Mouse (Mus musculus) kidney, postnatal 36 days (tissue): ENCODE measurements at regions not wholly inside any gene's neighbourhood (a gene's known extent, or its start where the extent isn't known, plus 50 kb on each side); places are given as distances from the start of the nearest gene placed in this dataset.

Source experiments
- DNase-seq, 2 experiments: peaks; one replicate each; pipeline ENCODE4 v3.0.0; 2021 to 2022; ENCODE audit warnings: mixed read lengths in 2 of 2

GRCm38 (mm10) chr1:40907813-40908212 lies 102.4 kb downstream of the Tmem182 start:
- DNase-seq, result no peak

DNA sequence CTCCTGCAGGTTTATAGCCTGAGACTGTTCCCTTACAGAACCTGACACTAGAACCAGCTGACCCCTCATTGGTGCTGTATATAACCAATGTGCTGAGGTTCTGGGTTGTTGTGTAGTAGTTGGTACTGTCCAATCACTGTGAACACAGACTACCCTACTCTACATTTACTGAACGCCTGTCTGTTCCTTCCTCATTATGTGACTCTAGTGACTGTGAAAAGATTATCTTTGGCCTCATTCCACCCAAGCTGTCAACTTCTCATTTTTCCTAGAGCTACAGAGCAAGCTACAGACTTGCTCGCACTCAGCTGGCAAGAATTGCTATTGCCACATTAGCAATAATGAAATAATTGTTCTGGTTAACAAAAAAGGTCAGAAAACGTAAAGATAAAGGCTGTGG lies 108.2 kb downstream of the Tmem182 start:
- no peak for DNase-seq

- peak; percentile 32 to 36 for DNase-seq
These were observed 118.9 kb downstream of the Tmem182 start for GRCm38 (mm10) chr1:40924271-40924670.

- peak; percentile 67 to 92 for DNase-seq
These were observed 119.4 kb downstream of the Tmem182 start for GRCm38 (mm10) chr1:40924780-40925179.

DNA sequence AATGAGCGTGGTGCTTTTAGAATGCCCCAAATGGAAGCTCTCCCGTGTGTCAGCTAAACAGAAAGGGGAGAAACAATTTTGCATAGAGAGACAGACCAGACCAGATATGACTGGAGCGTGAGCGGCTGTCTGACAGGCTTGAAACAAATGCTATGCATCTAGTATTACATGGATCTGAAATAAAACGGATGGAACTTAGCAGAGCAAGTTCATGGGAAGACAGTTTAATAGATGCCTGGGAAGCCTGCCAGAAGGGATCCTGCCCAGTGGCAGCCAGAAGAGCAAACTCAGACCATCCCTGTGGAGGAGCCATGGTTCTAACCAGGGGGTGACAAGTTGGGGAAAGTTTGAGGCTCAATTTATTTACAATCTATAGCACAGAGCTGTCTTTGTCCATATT lies 126.0 kb downstream of the Tmem182 start:
- DNase-seq, result peak; percentile 6 to 46

GRCm38 (mm10) chr1:40936729-40937128 lies 131.3 kb downstream of the Tmem182 start:
- no peak for DNase-seq

- no peak for DNase-seq
These were observed 137.3 kb downstream of the Tmem182 start for GRCm38 (mm10) chr1:40942751-40943150.

DNA sequence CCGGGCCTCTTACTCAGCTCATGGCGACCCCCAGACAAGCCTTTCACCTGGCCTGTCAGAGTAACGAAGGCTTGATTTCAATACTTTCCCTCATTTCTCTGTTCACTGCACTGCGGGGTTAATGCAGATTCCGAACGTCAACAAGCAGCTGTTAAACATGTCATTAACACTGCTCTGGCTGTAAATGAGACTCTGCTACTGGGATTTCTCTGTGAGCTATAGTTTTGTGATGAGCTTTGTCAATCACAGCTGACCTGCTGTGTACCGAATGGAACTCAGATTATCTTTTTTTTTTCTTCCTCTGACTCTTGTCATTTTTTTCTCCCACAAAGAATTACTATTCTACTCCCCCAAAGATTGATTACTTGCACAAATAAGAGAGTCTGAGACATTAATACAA lies 137.8 kb downstream of the Tmem182 start:
- DNase-seq, result no peak

GRCm38 (mm10) chr1:40950641-40951040 lies 145.2 kb downstream of the Tmem182 start:
- no peak for DNase-seq

GRCm38 (mm10) chr1:40954720-40955163 lies 149.3 kb downstream of the Tmem182 start:
- peak; percentile 7 to 13 for DNase-seq

DNA sequence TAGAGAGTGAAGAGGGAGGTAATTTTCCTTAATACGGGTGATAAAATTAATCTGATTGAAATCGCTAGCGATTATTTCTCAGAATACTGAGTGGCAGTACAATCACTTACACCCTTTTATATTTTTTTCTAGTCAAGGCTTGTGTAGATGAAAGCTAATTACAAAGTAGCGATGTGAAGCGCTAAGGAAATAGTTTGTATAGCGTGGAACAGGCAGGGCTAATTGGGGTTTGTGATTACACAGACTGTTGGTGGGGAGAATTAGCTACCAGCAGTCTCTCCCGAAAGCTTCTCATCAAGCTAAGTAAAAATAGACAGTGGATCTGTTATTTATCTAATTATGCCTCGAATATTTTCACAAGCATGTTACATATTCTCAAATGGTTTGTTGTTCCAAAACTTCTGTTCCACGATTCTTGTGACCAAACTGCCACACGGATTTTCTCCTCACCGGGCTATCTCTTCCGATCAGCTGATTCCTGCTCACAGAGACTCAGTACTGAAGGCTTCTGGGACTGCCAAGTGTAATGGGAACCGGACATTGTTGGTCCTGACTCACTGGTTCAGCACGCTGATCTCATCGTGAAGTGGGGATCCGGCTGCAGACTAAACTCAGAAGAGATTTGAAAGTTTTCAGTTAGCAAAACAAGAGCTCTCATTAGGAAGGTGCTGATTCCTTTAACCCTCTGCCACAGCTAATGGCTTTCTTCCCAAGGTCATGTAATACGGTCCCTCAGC lies 162.5 kb downstream of the Tmem182 start:
- peak in 1 of 2 experiments; percentile 8 for DNase-seq

- peak; percentile 22 to 34 for DNase-seq
These were observed 178.4 kb downstream of the Tmem182 start for GRCm38 (mm10) chr1:40983762-40984161.

DNA sequence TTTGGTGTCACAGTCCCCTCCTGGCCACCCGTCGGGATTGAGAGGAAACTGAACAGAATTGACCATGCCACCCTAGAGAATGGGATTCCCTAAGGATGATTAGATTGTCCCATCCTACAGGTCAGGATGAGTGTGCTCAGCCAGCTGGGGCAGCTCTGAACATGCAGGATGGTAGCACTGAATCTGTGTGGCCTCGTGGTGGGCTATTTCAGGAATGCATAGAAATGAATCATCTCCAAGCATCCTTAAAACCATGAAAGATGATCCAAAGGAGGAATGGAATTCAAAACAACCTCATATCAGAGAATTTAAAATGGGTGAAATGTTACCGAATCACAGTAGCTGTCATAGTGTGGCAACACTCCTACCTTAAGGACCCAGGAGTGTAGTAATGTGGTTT lies 187.9 kb downstream of the Tmem182 start:
- no peak for DNase-seq

GRCm38 (mm10) chr1:41001154-41001949 lies 196.0 kb downstream of the Tmem182 start:
- peak in 1 of 2 experiments; percentile 54 for DNase-seq

GRCm38 (mm10) chr1:41002006-41002405 lies 196.6 kb downstream of the Tmem182 start:
- DNase-seq, result no peak

- DNase-seq, result no peak
These were observed 221.5 kb downstream of the Tmem182 start for GRCm38 (mm10) chr1:41026943-41027342.

DNA sequence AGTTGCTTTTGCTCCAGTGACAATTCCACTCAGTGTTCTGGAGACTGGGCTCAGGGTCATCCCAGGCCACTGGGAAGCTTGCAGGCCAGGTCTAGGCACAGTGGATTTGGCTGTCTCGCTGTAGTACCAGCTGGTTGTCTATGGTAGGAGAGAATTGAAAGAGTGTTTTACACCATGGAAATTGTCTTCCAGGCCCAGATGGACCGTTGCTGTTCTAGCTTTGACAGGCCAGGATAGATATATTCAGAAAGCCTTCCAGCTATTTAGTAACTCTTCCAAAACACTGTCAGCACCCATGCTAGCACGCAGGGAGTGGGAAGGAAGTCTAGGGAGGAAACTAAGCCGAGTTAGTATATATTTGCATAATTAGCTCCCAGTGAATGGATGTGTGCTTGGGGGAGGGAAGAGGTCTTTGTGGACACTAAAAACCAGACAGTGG lies 222.2 kb downstream of the Tmem182 start:
- DNase-seq, result no peak

- DNase-seq, result no peak
These were observed 222.6 kb downstream of the Tmem182 start for GRCm38 (mm10) chr1:41028021-41028420.

GRCm38 (mm10) chr1:41035085-41035880 lies 229.9 kb downstream of the Tmem182 start:
- no peak for DNase-seq

DNA sequence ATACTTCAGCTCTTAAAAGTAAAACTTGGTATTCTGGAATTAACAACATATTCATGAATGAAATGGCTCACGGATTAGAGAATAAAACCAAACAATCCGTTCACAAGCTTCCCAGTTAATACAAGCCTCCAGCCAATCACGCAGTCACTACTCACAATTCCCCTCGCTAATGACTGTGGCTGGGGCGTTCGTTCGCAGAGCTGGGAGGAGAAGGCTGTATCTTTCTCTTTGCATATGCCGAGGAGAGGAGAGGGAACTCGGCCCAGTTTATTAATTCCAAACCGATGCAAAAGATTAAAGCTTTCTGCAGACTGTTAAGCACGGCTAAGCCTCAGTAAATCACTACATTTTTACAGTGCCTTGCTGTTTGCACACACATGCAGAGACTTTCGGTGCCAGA lies 231.5 kb downstream of the Tmem182 start:
- no peak for DNase-seq

- DNase-seq, result no peak
These were observed 249.1 kb downstream of the Tmem182 start for GRCm38 (mm10) chr1:41054426-41054955.

GRCm38 (mm10) chr1:41055761-41056160 lies 250.4 kb downstream of the Tmem182 start:
- no peak for DNase-seq

DNA sequence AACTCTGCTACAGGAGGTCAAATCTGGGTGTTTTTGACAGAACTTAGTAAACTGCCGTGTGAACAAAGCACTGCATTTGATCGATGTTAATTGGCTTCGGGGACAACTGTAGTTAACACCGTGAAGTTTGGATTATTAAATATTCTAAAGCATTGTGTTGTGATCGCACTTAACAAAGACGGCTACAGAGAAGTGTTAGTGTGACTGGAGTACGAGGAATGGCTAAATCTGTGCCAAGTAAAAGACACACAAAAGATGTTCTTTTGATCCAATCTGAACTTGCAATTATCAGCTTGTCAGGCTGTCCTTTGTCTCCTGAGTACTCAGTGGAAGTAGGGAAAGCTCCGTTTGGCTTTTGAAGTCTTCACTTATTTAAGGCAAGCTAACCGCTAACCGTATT lies 259.7 kb downstream of the Tmem182 start:
- no peak for DNase-seq
